Comparison of ENCODE assay signal across 11 mouse cellular contexts in genomic region chr5:115522531-115522930, GRCm38 (mm10). TPM values are rescaled to one million over a fixed set of nuclear protein-coding genes. Genes with fewer than 3 reads are reported as not detected.
DNase-seq lines count a peak whose midpoint lies in the region; ATAC-seq and TF ChIP-seq lines count a peak whose summit lies in the region.
"Had no signal": no experiment of that assay in that cellular context is flagged by ENCODE, and none has a peak within 500 bp of the region (broad histone marks: within the 10 kb centered on the region; RNA-seq: fewer than 3 reads in every experiment).

No protein-coding gene starts in this region.

- no peak for TF ChIP-seq CTCF in lung, adult 2 months (IDR thresholded peaks at IDR 0.05; ENCODE audit: insufficient read depth, low read length)
- no peak for TF ChIP-seq CTCF in heart, postnatal 0 days (IDR thresholded peaks at IDR 0.05; ENCODE audit: low read depth)

- H3K36me3 ChIP-seq in heart, postnatal 0 days (replicated peaks; ENCODE audit: control insufficient read depth, insufficient read depth, low read length) = no peaks in the 10 kb centered on the region
- H3K36me3 ChIP-seq in macrophage (ENCODE audit: inconsistent target) = 0 out of 2 replicates have a peak, but pooled peaks cover 5% of the 10 kb centered on the region

- H3K79me2 ChIP-seq in macrophage (ENCODE audit: inconsistent target) = peaks cover 99% of the 10 kb centered on the region

- peak; percentile 92 for DNase-seq in heart, adult 11 months
- DNase-seq in heart, adult 9 months (ENCODE audit: low spot score in 2 of 2) = no peak
- DNase-seq in lung, adult 2 months = peak; percentile 20
- no peak for DNase-seq in lung, postnatal 14 days
- no peak for DNase-seq in heart, postnatal 0 days (ENCODE audit: low spot score)
- no peak for DNase-seq in embryo, embryonic 10 days (ENCODE audit: low spot score)
- DNase-seq in frontal cortex, adult 2 months (ENCODE audit: extremely low spot score in 1 of 2, low spot score in 1 of 2) = no peak
- DNase-seq: right cerebral cortex, postnatal 14 days had no signal

- no peak for TF ChIP-seq EP300 in heart, postnatal 0 days (IDR thresholded peaks at IDR 0.05; ENCODE audit: low read depth)

- no peak for TF ChIP-seq POLR2A in lung, adult 2 months (IDR thresholded peaks at IDR 0.05; ENCODE audit: borderline replicate concordance, extremely low read depth, low read depth, low read length)

- ATAC-seq in heart, postnatal 0 days (ENCODE audit: insufficient read depth, low read depth) = no peak

- H3K4me1 ChIP-seq in lung, adult 2 months (ENCODE audit: control insufficient read depth, insufficient read depth, low read length) = peaks cover 63% of the 10 kb centered on the region
- H3K4me1 ChIP-seq in heart, postnatal 0 days (ENCODE audit: control insufficient read depth, insufficient read depth) = peaks cover 43% of the 10 kb centered on the region

- 73% methylated on average over 4 of the region's 4 CpGs for WGBS in lung, adult 2 months
- 84% methylated on average over 4 of the region's 4 CpGs for WGBS in heart, postnatal 0 days
- 100% methylated on average over 3 of the region's 4 CpGs for WGBS in macrophage (ENCODE audit: missing documents)

- H3K27me3 ChIP-seq in heart, postnatal 0 days (ENCODE audit: control insufficient read depth, insufficient read depth, low read length) = no peaks in the 10 kb centered on the region

- peak overlapping the region; percentile 17; the same call in 1 of the 2 replicates for H3K9ac ChIP-seq in heart, postnatal 0 days (replicated peaks; ENCODE audit: low read depth, low read length)

- peak overlapping the region; percentile 82 for H3K27ac ChIP-seq in heart, postnatal 0 days (ENCODE audit: low read depth)
- H3K27ac ChIP-seq in macrophage = peak overlapping the region; percentile 76

- H3K4me2 ChIP-seq in heart, postnatal 0 days (ENCODE audit: low read depth, low read length) = no peak overlapping the region

- no peak overlapping the region for H3K4me3 ChIP-seq in lung, adult 2 months (replicated peaks; ENCODE audit: extremely low read depth, low read depth, low read length)
- no peak overlapping the region for H3K4me3 ChIP-seq in heart, postnatal 0 days (ENCODE audit: low read depth, low read length)
- no peak overlapping the region for H3K4me3 ChIP-seq in macrophage (ENCODE audit: inconsistent target)

- H3K9me3 ChIP-seq in heart, postnatal 0 days (replicated peaks; ENCODE audit: control insufficient read depth, low read length) = no peaks in the 10 kb centered on the region

RNA-seq across cellular contexts. Expression of gene Pxn, which starts 16.1 kb away (rescaled TPM):
- polyA plus RNA-seq in lung, adult 2 months (2012; rRNA removed) = 214 and 226 TPM in 2 replicates
- total RNA-seq in heart, postnatal 0 days (2014; rRNA removed; ENCODE audit: low replicate concordance) = 66.6 and 68.8 TPM in 2 replicates
- 19.3 and 19.9 TPM in 2 replicates for polyA plus RNA-seq in heart, postnatal 0 days (2015; fragmentation: Nextera tagmentation; extraction: Ambion mirVana)
- total RNA-seq in macrophage (2018; cell fraction: chromatin; rRNA removed) = 100 to 1,000 TPM; 147 to 750 (median 196) TPM
- 100 to 1,000 TPM in 5 of 26 experiments, 10 to 100 TPM in 21; 72.4 to 157 (median 88.1) TPM for total RNA-seq in macrophage (2018; cell fraction: cytosol; rRNA removed)
- total RNA-seq in macrophage (2018; cell fraction: nucleus; rRNA removed) = 100 to 1,000 TPM; 108 to 337 (median 136) TPM
- polyA plus RNA-seq in macrophage (2018) = 48.5 to 74.5 TPM (median 67.7 TPM) in 3 replicates
- 35.3 and 36.9 TPM in 2 replicates for polyA plus RNA-seq in frontal cortex, adult 2 months (2012; rRNA removed)

RNA-seq across cellular contexts. Expression of gene Rplp0, which starts 36.7 kb away (rescaled TPM):
- polyA plus RNA-seq in lung, adult 2 months (2012; rRNA removed) = 1,185 and 1,411 TPM in 2 replicates
- 2,397 and 2,522 TPM in 2 replicates for total RNA-seq in heart, postnatal 0 days (2014; rRNA removed; ENCODE audit: low replicate concordance)
- 877 and 933 TPM in 2 replicates for polyA plus RNA-seq in heart, postnatal 0 days (2015; fragmentation: Nextera tagmentation; extraction: Ambion mirVana)
- 100 to 1,000 TPM in 3 of 26 experiments, 10 to 100 TPM in 23; 33.9 to 262 (median 61.4) TPM for total RNA-seq in macrophage (2018; cell fraction: chromatin; rRNA removed)
- 1,000 to 10,000 TPM in 11 of 26 experiments, 100 to 1,000 TPM in 15; 571 to 1,302 (median 885) TPM for total RNA-seq in macrophage (2018; cell fraction: cytosol; rRNA removed)
- total RNA-seq in macrophage (2018; cell fraction: nucleus; rRNA removed) = 100 to 1,000 TPM; 118 to 274 (median 175) TPM
- 520 to 1,272 TPM (median 1,219 TPM) in 3 replicates for polyA plus RNA-seq in macrophage (2018)
- 543 and 568 TPM in 2 replicates for polyA plus RNA-seq in frontal cortex, adult 2 months (2012; rRNA removed)

RNA-seq across cellular contexts. Expression of gene Sirt4, which starts 38.0 kb away (rescaled TPM):
- 36.5 and 38.3 TPM in 2 replicates for polyA plus RNA-seq in lung, adult 2 months (2012; rRNA removed)
- 13.8 and 29.0 TPM in 2 replicates for total RNA-seq in heart, postnatal 0 days (2014; rRNA removed; ENCODE audit: low replicate concordance)
- polyA plus RNA-seq in heart, postnatal 0 days (2015; fragmentation: Nextera tagmentation; extraction: Ambion mirVana) = 14.5 and 15.4 TPM in 2 replicates
- 10 to 100 TPM in 24 of 26 experiments, 1 to 10 TPM in 2; 6.2 to 80.4 (median 31.0) TPM for total RNA-seq in macrophage (2018; cell fraction: chromatin; rRNA removed)
- 10 to 100 TPM in 4 of 26 experiments, 1 to 10 TPM in 22; 2.0 to 12.0 (median 7.2) TPM for total RNA-seq in macrophage (2018; cell fraction: cytosol; rRNA removed)
- 10 to 100 TPM in 25 of 26 experiments, 1 to 10 TPM in 1; 4.8 to 59.3 (median 25.2) TPM for total RNA-seq in macrophage (2018; cell fraction: nucleus; rRNA removed)
- polyA plus RNA-seq in macrophage (2018) = 6.7 to 11.2 TPM (median 7.2 TPM) in 3 replicates
- 86.3 and 86.5 TPM in 2 replicates for polyA plus RNA-seq in frontal cortex, adult 2 months (2012; rRNA removed)

RNA-seq across cellular contexts. Expression of gene Gcn1l1, which starts 42.5 kb away (rescaled TPM):
- polyA plus RNA-seq in lung, adult 2 months (2012; rRNA removed) = 36.8 and 52.8 TPM in 2 replicates
- 38.3 and 42.8 TPM in 2 replicates for total RNA-seq in heart, postnatal 0 days (2014; rRNA removed; ENCODE audit: low replicate concordance)
- 12.9 and 13.6 TPM in 2 replicates for polyA plus RNA-seq in heart, postnatal 0 days (2015; fragmentation: Nextera tagmentation; extraction: Ambion mirVana)
- total RNA-seq in macrophage (2018; cell fraction: chromatin; rRNA removed) = 100 to 1,000 TPM in 19 of 26 experiments, 10 to 100 TPM in 7; 62.0 to 244 (median 110) TPM
- 10 to 100 TPM; 10.0 to 31.8 (median 20.5) TPM for total RNA-seq in macrophage (2018; cell fraction: cytosol; rRNA removed)
- total RNA-seq in macrophage (2018; cell fraction: nucleus; rRNA removed) = 10 to 100 TPM; 33.2 to 96.2 (median 57.2) TPM
- 12.9 to 25.7 TPM (median 22.1 TPM) in 3 replicates for polyA plus RNA-seq in macrophage (2018)
- polyA plus RNA-seq in frontal cortex, adult 2 months (2012; rRNA removed) = 37.6 and 38.2 TPM in 2 replicates

RNA-seq across cellular contexts. Expression of gene Pla2g1b, which starts 56.5 kb away (rescaled TPM):
- 38.0 and 46.8 TPM in 2 replicates for polyA plus RNA-seq in lung, adult 2 months (2012; rRNA removed)
- not detected in 2 replicates for total RNA-seq in heart, postnatal 0 days (2014; rRNA removed; ENCODE audit: low replicate concordance)
- polyA plus RNA-seq in heart, postnatal 0 days (2015; fragmentation: Nextera tagmentation; extraction: Ambion mirVana) = not detected in 2 replicates
- total RNA-seq in macrophage (2018; cell fraction: chromatin; rRNA removed) = not detected
- total RNA-seq in macrophage (2018; cell fraction: cytosol; rRNA removed) = not detected
- total RNA-seq in macrophage (2018; cell fraction: nucleus; rRNA removed) = not detected
- not detected in 3 replicates for polyA plus RNA-seq in macrophage (2018)
- polyA plus RNA-seq in frontal cortex, adult 2 months (2012; rRNA removed) = not detected in 2 replicates
- total RNA-seq: gastrocnemius, postnatal 4 days; left cerebral cortex, adult 18-20 months had no signal

Comparison
In these comparisons a context has a peak if more than half of its experiments do, and no peak if none do; other contexts are left out.
1. DNase-seq: peak in heart, adult 11 months (single experiment) and lung, adult 2 months (single experiment); none in heart, adult 9 months (0 of 2), lung, postnatal 14 days (single experiment), heart, postnatal 0 days (single experiment), embryo, embryonic 10 days (single experiment) and frontal cortex, adult 2 months (0 of 2).